Mouse (Mus musculus): ENCODE data around the gene Anxa5. TPM values are rescaled to one million over a fixed set of nuclear protein-coding genes. Genes with fewer than 3 reads are reported as not detected.
A peak's percentile ranks its signal among the peaks of the same experiment; 100 is the strongest.

Anxa5 gene
- total and polyA plus RNA-seq, 3 experiments, result 40.7 to 111 TPM; not detected in 1

DNA sequence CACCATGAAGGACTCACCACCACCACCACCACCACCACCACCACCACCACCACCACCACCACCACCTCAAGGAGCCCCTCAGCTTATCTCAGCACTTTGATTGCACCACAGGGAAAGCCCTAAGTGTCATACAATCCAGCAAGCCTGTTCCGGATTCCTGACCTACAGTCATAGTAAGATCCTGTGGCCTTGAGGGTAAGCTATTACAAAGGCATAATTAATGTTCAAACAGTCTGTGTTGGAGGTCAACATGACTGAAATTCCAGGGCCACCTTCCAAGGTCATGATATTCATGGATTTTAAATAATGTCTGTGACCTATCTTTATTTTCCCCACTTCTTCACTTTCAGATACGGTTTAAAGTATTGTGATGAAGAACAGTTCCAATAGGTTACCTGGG is 4.8 kb upstream of the Anxa5 start:
- H3K36me3 ChIP-seq (ENCODE audit: control insufficient read depth in 1 of 2, insufficient read depth in 2 of 2, low read length in 2 of 2), result peaks cover 0 to 4% of the 10 kb centered on the region in 2 experiments; a peak in 2 of 4 replicates
- no peak overlapping the region for H3K9ac ChIP-seq (ENCODE audit: control insufficient read depth, low read depth, low read length, poor library complexity, severe bottlenecking)
- H3K79me2 ChIP-seq (ENCODE audit: control insufficient read depth, insufficient read depth, low read length, poor library complexity), result no peaks in the 10 kb centered on the region
- TF ChIP-seq E2F4 (IDR thresholded peaks at IDR 0.05; ENCODE audit: borderline replicate concordance, low read depth, low read length) (no peak), MAZ (IDR thresholded peaks at IDR 0.05; ENCODE audit: low read depth, low read length) (no peak), ZNF384 (IDR thresholded peaks at IDR 0.05; ENCODE audit: low read depth, low read length) (no peak), NELFE (IDR thresholded peaks at IDR 0.05; ENCODE audit: low read depth, low read length) (no peak), TAL1 (IDR thresholded peaks at IDR 0.05; ENCODE audit: low read length) (no peak), CHD1 (IDR thresholded peaks at IDR 0.05; ENCODE audit: low read depth, low read length) (no peak), POLR2AphosphoS5 (IDR thresholded peaks at IDR 0.05; ENCODE audit: borderline replicate concordance, low read depth, low read length) (no peak)
- no peak overlapping the region for H3K27ac ChIP-seq (ENCODE audit: control insufficient read depth, low read depth, low read length)
- H3K4me3 ChIP-seq (ENCODE audit: control insufficient read depth in 1 of 2, insufficient read depth in 1 of 2, low read depth in 2 of 2, low read length in 2 of 2), result no peak overlapping the region
- DNase-seq (ENCODE audit: low read depth, low spot score), result no peak
- no peaks in the 10 kb centered on the region for H3K27me3 ChIP-seq (ENCODE audit: control insufficient read depth in 1 of 2, insufficient read depth in 2 of 2, low read length in 2 of 2)
- peaks cover 2 to 4% of the 10 kb centered on the region in 2 experiments; a peak in 3 of 4 replicates for H3K4me1 ChIP-seq (ENCODE audit: control insufficient read depth in 1 of 2, insufficient read depth in 2 of 2, low read length in 2 of 2)
- H3K9me3 ChIP-seq (replicated peaks; ENCODE audit: insufficient read depth, low read length), result no peaks in the 10 kb centered on the region

DNA sequence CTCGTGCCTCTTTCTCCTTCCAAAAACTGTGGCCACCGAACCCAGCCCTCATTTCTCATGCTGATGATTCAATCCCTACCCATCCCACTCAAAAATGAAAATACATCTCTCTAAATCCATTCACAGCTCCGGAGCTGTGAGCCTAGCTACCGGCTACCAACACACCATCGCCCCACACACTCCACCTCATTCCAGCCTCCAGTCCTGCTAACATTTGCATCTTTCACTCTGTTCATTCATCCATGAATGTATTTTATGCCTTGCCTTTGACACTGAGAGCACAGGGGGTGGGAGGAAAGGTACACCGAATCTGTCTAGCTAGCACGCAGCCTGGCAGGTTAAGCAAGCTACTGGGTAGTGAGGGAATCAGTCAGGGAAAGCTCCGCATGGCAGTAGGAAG is 3.1 kb upstream of the Anxa5 start:
- H3K4me1 ChIP-seq (ENCODE audit: control insufficient read depth in 1 of 2, insufficient read depth in 2 of 2, low read length in 2 of 2), result peaks cover 3 to 9% of the 10 kb centered on the region in 2 experiments
- no peak for DNase-seq (ENCODE audit: low read depth, low spot score)
- H3K36me3 ChIP-seq (ENCODE audit: control insufficient read depth in 1 of 2, insufficient read depth in 2 of 2, low read length in 2 of 2), result peaks cover 0 to 9% of the 10 kb centered on the region in 2 experiments; a peak in 2 of 4 replicates
- no peaks in the 10 kb centered on the region for H3K9me3 ChIP-seq (replicated peaks; ENCODE audit: insufficient read depth, low read length)
- TF ChIP-seq MAFK (IDR thresholded peaks at IDR 0.05; ENCODE audit: borderline replicate concordance, low read depth, low read length) (no peak), ELF1 (IDR thresholded peaks at IDR 0.05; ENCODE audit: low read depth, low read length) (no peak), ZMIZ1 (IDR thresholded peaks at IDR 0.05; ENCODE audit: low read depth, low read length) (no peak)
- H3K27ac ChIP-seq (ENCODE audit: control insufficient read depth, low read depth, low read length), result no peak overlapping the region
- H3K9ac ChIP-seq (ENCODE audit: control insufficient read depth, low read depth, low read length, poor library complexity, severe bottlenecking), result no peak overlapping the region
- H3K27me3 ChIP-seq (ENCODE audit: control insufficient read depth in 1 of 2, insufficient read depth in 2 of 2, low read length in 2 of 2), result no peaks in the 10 kb centered on the region
- H3K79me2 ChIP-seq (ENCODE audit: control insufficient read depth, insufficient read depth, low read length, poor library complexity), result no peaks in the 10 kb centered on the region; the same call in 1 of the 2 replicates
- H3K4me3 ChIP-seq (ENCODE audit: control insufficient read depth in 1 of 2, insufficient read depth in 1 of 2, low read depth in 2 of 2, low read length in 2 of 2), result no peak overlapping the region

DNA sequence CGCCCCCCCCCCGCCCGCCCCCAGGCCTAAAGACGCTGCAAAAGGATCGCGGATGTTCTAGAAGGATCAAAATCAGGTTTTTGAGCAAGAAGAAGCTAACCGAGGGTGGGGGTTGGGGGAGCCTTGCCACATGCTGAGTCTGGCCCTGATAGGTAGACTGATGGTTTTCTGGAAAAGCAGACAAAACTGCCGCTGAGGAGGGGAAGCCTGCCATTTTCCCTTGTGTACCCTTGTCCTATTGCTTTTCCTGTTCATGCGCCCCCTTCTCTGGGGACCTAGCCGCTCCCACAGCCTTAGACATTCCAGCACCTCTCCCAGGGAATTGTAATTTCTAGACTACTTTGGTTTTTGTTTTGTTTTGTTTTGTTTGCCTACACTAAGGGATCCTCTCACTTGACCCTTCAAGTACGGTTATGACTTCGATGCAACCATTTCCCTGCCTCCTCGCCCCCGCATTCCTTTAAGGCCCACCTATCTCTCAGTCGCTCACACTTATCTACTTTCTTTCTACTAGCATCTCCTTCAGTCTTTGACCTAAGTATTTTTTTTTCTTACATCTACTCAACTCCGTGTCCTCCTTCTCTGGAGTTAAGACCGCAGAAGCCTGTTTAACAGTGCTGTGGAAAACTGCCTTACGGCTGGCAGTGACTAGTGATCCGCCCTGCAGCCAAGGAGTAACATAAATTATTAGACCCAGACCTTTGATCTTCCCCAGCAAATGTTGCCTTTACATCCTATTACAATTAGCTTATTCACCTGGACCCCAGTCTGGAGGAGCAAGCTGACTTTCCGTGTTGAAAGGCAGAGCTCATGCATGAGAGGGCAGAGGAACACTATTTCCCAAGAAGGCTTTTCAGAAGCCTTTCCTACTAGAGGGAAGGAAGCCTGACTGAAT is 814 bp upstream of the Anxa5 start:
- peak overlapping the region; percentile 60 for H3K9ac ChIP-seq (ENCODE audit: control insufficient read depth, low read depth, low read length, poor library complexity, severe bottlenecking)
- DNase-seq (ENCODE audit: low read depth, low spot score), result peak; percentile 50
- H3K4me1 ChIP-seq (ENCODE audit: control insufficient read depth in 1 of 2, insufficient read depth in 2 of 2, low read length in 2 of 2), result peaks cover 7 to 15% of the 10 kb centered on the region in 2 experiments

More for the DNA sequence above, 814 bp upstream of the Anxa5 start:
- peak; percentile 55 for TF ChIP-seq ZNF384 (IDR thresholded peaks at IDR 0.05; ENCODE audit: low read depth, low read length)
- 0 out of 2 replicates have a peak, but pooled peaks have one; percentile 16 for TF ChIP-seq CHD1 (IDR thresholded peaks at IDR 0.05; ENCODE audit: low read depth, low read length)
- no peak for TF ChIP-seq UBTF (IDR thresholded peaks at IDR 0.05; ENCODE audit: borderline replicate concordance, insufficient read depth, low read depth, low read length)
- peak in 1 of 2 experiments; percentile 3; a peak in 1 of 4 replicates for TF ChIP-seq EP300 (IDR thresholded peaks at IDR 0.05; ENCODE audit: low read depth in 1 of 2, low read length in 2 of 2)
- TF ChIP-seq TAL1 (IDR thresholded peaks at IDR 0.05; ENCODE audit: low read length), result no peak
- peak overlapping the region; percentile 75 for H3K27ac ChIP-seq (ENCODE audit: control insufficient read depth, low read depth, low read length)
- H3K36me3 ChIP-seq (ENCODE audit: control insufficient read depth in 1 of 2, insufficient read depth in 2 of 2, low read length in 2 of 2), result peaks cover 0 to 17% of the 10 kb centered on the region in 2 experiments; a peak in 2 of 4 replicates
- no peaks in the 10 kb centered on the region for H3K9me3 ChIP-seq (replicated peaks; ENCODE audit: insufficient read depth, low read length)
- no peaks in the 10 kb centered on the region for H3K27me3 ChIP-seq (ENCODE audit: control insufficient read depth in 1 of 2, insufficient read depth in 2 of 2, low read length in 2 of 2)
- H3K4me3 ChIP-seq (ENCODE audit: control insufficient read depth in 1 of 2, insufficient read depth in 1 of 2, low read depth in 2 of 2, low read length in 2 of 2), result peak overlapping the region; percentile 66 to 97
- no peaks in the 10 kb centered on the region; the same call in 1 of the 2 replicates for H3K79me2 ChIP-seq (ENCODE audit: control insufficient read depth, insufficient read depth, low read length, poor library complexity)
